Mouse (Mus musculus) gastrocnemius, adult 2 months (tissue): ENCODE measurements at regions not wholly inside any gene's neighbourhood (a gene's known extent, or its start where the extent isn't known, plus 50 kb on each side); places are given as distances from the start of the nearest gene placed in this dataset.

Source experiments
- DNase-seq: peaks from one replicate; pipeline ENCODE4 v3.0.0; 2022
- H3K27ac ChIP-seq: fragments of 200-600 bp; 2 replicates; pipeline ENCODE4 v1.8.1; 2022; ENCODE audit warnings: mild to moderate bottlenecking
- H3K4me3 ChIP-seq: fragments of 200-600 bp; 2 replicates; pipeline ENCODE4 v1.8.1; 2022; ENCODE audit warnings: mild to moderate bottlenecking, moderate library complexity
- CTCF ChIP-seq: fragments of 200-600 bp; IDR thresholded peaks from 2 replicates; pipeline ENCODE4 v1.8.1; 2022; ENCODE audit warnings: antibody characterized with exemption, mild to moderate bottlenecking, moderate library complexity
- intact Hi-C: fragments of 180-260 bp; cut with DNase I; formaldehyde crosslinking; loops from one replicate; pipeline ENCODE4 v1.15.1; 2025

DNA sequence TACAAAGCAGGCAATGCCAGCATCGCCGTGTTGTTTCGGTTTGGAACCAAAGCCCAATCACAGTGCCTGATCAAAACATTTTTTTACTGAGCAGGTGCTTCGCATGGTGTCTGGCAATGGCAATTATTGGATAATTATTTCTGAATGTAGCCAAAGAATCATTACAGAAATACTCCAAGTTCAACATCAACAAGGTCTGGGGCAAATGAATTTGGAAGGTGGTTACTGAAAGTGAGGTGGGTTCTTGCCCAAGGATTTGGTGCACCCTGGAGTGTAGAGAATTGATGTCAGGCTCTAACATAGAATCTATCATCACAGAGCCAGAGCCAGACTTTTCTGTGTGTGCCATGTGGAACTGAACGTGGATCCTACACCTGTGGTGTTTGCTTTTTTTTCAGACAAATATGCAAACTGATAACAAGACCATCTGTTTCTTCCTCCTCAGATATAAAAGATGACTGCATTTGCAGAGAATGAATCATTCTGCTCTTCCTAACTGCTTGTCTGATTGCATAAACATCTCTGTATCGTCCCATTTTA lies 2240.9 kb upstream of the Gm7489 start:
- intact Hi-C loops, result no loop called here

GRCm38 (mm10) chr15:51646304-51646703 lies 2238.4 kb upstream of the Gm7489 start:
- intact Hi-C loops, result no loop called here
- H3K4me3 ChIP-seq, result no peak overlapping the region
- no peak for TF ChIP-seq CTCF
- H3K27ac ChIP-seq, result no peak overlapping the region
- no peak for DNase-seq

More for the DNA sequence above, 2240.9 kb upstream of the Gm7489 start:
- TF ChIP-seq CTCF, result no peak
- H3K27ac ChIP-seq, result no peak overlapping the region
- H3K4me3 ChIP-seq, result no peak overlapping the region
- no peak for DNase-seq

DNA sequence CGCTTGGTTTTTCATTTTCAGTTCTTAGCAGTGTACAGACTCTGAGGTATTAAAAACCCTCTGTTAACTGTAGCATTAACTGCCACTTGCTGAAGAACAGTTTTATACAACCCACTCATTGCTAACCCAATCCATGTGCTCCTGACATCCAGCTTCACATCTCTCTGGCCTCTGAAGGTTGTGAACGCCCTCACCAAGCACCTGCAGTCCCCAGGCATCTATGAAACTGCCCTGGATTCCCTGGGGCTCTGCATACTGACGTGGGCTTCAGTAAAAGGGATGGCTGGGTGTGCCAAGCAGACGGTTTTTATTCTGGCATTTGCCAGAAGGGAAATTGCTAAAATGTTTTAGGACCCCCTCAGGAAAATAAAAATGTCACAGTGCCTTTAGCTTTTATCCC lies 2232.2 kb upstream of the Gm7489 start:
- no peak for TF ChIP-seq CTCF
- no peak for DNase-seq
- intact Hi-C loops, result no loop called here
- Histone ChIP-seq H3K4me3 (no peak overlapping the region), H3K27ac (no peak overlapping the region)

DNA sequence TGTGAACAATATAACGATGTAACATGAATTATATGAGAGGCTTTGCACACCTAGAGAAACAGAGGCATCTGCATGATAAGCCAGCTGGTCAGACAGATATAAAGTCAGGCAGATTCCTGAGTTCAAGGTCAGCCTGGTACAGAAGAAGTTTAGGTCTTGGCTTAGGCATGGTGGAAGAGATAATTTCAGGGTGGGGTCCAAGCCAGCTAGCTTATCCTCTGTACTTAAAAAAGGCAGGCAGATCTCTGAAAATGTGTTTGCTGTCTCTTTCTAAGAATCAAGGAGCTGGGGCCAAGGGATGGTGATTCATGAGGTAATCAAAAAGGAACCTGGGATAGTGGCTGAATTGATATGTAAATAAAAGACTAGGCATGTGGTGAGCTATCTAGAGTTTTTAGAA lies 2227.1 kb upstream of the Gm7489 start:
- TF ChIP-seq CTCF, result no peak
- no peak overlapping the region for H3K27ac ChIP-seq
- intact Hi-C loops, result no loop called here
- H3K4me3 ChIP-seq, result no peak overlapping the region
- DNase-seq, result no peak

DNA sequence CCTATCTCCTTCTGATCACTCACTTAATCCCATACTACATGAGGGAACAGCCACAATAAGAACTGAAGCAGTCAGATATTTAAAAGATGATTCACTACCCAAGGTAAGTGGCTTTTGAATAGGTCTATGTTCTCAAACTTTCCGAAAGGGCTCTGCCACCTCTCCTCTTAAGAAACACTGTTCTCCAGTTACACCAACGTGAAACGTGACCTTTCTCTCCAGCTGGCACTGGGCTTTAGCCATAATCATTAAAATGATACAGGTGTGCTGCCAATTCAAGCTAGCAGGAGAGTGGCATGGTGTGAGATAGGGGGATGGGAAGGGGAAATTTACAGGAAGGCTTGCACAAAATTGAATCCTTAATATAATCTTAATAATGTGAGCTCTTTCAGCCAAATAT lies 2216.4 kb upstream of the Gm7489 start:
- Histone ChIP-seq H3K27ac (no peak overlapping the region; the same call in 1 of the 2 replicates), H3K4me3 (no peak overlapping the region)
- intact Hi-C loops, result no loop called here
- TF ChIP-seq CTCF, result no peak
- no peak for DNase-seq

- Histone ChIP-seq H3K4me3 (no peak overlapping the region), H3K27ac (no peak overlapping the region)
- intact Hi-C loops, result no loop called here
- TF ChIP-seq CTCF, result no peak
- no peak for DNase-seq
These were observed 2212.9 kb upstream of the Gm7489 start for GRCm38 (mm10) chr15:51671667-51672372.

GRCm38 (mm10) chr15:51673483-51673882 lies 2211.2 kb upstream of the Gm7489 start:
- intact Hi-C loops, result no loop called here

GRCm38 (mm10) chr15:51675291-51675690 lies 2209.4 kb upstream of the Gm7489 start:
- no peak for TF ChIP-seq CTCF
- no peak overlapping the region for H3K4me3 ChIP-seq
- no peak for DNase-seq
- no peak overlapping the region for H3K27ac ChIP-seq
- intact Hi-C loops, result no loop called here

More at GRCm38 (mm10) chr15:51673483-51673882, 2211.2 kb upstream of the Gm7489 start:
- no peak for TF ChIP-seq CTCF
- H3K27ac ChIP-seq, result no peak overlapping the region
- DNase-seq, result no peak
- no peak overlapping the region for H3K4me3 ChIP-seq

- Histone ChIP-seq H3K27ac (no peak overlapping the region), H3K4me3 (no peak overlapping the region)
- intact Hi-C loops, result no loop called here
- TF ChIP-seq CTCF, result no peak
- DNase-seq, result no peak
These were observed 2208.0 kb upstream of the Gm7489 start for GRCm38 (mm10) chr15:51676694-51677093.

DNA sequence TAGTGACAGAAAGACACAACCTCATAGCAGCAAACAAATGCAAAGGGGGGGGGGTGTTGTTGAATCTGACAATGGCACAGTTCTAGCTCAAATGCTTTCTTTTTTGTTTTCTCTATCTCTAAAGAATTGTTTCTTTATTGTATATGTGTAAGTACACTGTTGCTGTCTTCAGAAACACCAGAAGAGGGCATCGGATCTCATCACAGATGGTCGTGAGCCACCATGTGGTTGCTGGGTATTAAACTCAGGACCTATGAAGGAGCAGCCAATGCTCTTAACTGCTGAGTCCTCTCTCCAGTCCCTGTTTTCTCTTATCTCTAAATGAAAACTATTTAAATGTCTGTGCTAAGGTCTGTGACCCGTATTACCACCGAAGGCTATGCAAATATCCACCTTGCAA lies 2207.4 kb upstream of the Gm7489 start:
- intact Hi-C loops, result no loop called here
- H3K27ac ChIP-seq, result no peak overlapping the region
- DNase-seq, result no peak
- TF ChIP-seq CTCF, result peak; percentile 7; the same call in 1 of the 2 replicates
- H3K4me3 ChIP-seq, result no peak overlapping the region

GRCm38 (mm10) chr15:51679186-51679902 lies 2205.4 kb upstream of the Gm7489 start:
- H3K27ac ChIP-seq, result no peak overlapping the region
- intact Hi-C loops, result no loop called here
- H3K4me3 ChIP-seq, result no peak overlapping the region
- DNase-seq, result no peak
- TF ChIP-seq CTCF, result no peak

DNA sequence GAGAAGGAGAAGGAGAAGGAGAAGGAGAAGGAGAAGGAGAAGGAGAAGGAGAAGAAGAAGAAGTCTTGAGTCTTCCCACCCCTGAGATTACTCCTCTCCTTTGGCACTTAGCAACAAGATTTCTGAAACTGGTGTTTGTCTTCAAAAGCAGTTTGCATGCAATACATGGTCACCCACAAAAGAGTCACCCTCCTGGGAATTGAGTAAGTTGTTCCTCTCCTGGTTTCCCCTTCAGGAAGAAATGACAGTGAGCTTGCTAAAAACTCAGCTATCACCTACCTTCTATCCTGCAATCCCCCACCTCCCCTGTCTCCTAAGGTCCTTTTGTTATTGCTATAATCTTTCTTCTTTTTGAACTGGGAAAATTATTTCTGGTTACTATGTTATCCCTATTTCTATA lies 2204.2 kb upstream of the Gm7489 start:
- no peak for DNase-seq

DNA sequence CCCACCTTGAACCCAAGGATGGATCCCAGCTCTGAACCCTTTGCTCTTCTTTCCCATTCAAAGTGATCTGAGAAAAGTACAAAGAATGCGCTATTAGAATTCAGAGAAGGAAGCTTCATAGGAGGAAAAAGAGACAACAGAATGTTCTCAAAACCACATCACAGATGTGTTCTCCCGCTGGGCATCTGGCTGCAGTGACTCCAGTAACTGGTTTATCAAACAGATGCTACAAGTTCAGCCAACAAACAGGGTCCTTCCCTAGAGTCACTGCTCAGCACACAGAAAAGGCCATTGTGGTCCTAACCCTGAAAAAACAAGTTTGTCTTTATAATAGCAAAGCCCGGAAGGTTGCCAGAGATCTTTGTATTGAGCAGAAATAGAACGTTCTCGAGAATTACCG lies 2203.5 kb upstream of the Gm7489 start:
- no peak for DNase-seq

More for the DNA sequence above, 2204.2 kb upstream of the Gm7489 start:
- TF ChIP-seq CTCF, result no peak
- intact Hi-C loops, result no loop called here
- no peak overlapping the region for H3K4me3 ChIP-seq
- no peak overlapping the region for H3K27ac ChIP-seq

More for the DNA sequence above, 2203.5 kb upstream of the Gm7489 start:
- H3K27ac ChIP-seq, result no peak overlapping the region
- H3K4me3 ChIP-seq, result no peak overlapping the region
- intact Hi-C loops, result no loop called here
- no peak for TF ChIP-seq CTCF
